Mouse (Mus musculus) testis, postnatal 10 days (tissue): Measurements from ENCODE around the gene Depdc7.

ENCODE experiments used
- DNase-seq: peaks from one replicate; pipeline ENCODE4 v3.0.0; 2021; ENCODE audit warnings: low spot score

The Depdc7 gene

DNA sequence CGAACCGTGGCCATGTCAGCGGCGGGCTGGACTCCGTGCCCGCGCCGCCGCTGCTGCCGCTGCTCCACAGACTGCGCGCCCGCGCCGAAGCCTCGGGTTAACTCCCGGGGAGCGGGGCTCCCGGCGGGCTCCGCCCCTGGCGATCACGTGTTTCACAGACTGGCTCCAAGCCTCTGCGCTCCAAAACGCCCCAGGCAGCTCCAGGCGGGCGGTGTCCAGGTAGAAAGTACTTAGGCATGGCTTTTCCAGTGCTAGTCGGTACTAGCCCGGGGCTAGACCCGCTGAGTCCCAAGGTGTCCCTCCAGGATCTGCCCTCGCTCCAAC lies at the start of gene Depdc7:
Gene Depdc7 (minus strand): TSS at position 138 of the 324 bp plus-strand sequence.
- DNase-seq = peak; percentile 96

DNA sequence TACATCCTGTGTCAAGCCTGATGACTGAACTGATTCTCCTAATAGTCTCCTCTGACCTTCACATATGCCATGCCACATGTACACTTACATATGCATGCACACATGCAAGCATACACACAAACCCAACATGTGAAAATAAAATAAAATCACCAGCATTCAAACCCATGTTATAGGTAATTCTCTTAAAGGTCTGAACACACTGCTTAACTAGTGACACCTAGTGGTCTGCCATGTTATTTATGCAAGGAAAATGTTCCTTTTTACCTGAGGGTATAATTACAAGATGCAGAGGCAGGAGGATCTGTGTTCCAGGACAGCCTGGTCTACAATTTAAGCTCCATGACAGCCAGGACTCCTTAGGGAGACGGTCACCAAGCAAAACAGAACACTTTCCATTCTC lies 32.1 kb upstream of the Depdc7 start:
- no peak for DNase-seq

DNA sequence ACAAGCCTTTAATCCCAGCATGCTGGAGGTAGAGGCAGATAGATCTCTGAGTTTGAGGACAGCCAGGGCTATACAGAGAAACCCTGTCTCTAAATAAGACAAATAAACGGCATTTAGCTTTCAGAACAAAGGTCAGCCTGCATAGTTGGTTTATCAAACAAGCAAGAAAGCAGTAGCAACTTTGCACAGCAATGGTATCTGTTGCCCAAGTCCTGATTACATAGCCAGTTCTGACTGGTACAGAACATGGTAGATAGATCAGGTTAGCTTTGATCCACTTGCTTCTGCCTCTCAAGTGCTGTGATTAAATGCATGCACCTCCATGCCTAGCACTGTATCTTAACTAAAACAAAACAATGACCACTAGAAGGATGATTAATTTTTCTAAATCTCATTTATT lies 26.0 kb upstream of the Depdc7 start:
- DNase-seq = no peak

DNA sequence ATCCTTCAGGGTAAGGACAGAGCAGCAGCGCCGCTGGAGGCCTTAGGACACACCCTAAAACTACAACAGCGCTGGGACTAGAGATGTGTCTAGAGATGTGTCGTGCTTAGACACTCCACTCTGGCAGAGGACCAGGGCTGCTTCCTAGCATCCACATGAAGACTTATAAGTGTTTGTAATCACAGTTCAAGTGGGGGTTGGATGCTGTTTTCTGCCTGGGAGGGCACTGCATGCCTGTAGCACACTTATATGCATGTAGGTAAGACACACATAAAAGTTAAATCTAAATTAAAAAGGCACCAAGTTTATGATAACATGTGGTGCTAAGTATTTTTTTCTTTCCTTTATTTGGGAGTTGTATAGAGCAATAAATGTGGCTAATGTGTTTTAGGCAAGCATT lies 21.3 kb upstream of the Depdc7 start:
- DNase-seq = no peak

DNA sequence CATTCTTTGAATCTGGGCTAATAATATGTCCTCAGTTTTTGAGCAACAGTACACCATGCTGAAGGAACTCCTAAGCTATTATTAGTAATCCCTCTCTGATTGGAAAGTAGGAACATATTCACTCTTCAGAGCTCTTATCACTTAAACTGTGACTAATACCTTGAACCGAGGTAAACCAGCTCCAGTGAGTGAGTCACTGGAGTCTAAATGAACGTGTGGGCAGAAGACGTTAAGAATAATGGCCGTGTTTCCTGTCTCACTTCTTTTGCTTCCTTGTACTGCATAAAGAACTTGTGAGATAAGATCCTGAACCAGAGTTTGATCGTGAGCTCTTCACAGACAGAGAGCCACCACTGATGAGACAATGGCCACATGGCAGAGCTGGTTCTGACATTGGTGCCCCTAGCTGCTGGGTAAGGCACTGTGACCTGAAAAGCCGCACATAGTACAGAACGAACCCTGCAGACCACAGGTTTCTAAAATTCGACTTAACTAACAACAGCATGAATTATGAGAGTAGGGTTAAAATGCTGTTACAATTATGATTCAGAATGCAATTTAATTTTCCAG lies 20.5 kb upstream of the Depdc7 start:
- DNase-seq = no peak

DNA sequence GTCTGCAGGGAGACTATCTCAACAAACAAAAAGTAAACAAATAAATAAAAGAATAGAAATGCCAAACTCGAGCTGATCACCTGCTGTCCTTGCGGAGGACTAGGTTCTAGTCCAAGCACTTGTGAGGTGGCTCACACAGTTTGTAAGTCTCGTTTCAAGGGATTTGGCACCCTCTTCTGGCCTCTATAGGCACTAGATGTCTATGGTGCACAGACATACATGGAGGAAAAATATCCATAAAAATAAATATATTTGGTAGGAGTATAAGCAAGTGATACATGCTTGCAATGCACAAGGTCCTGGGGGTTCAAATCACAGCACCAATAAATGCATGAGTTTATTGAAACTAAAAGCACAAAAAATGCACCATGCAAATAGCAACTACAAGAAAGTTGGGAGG lies 7.9 kb upstream of the Depdc7 start:
- no peak for DNase-seq

DNA sequence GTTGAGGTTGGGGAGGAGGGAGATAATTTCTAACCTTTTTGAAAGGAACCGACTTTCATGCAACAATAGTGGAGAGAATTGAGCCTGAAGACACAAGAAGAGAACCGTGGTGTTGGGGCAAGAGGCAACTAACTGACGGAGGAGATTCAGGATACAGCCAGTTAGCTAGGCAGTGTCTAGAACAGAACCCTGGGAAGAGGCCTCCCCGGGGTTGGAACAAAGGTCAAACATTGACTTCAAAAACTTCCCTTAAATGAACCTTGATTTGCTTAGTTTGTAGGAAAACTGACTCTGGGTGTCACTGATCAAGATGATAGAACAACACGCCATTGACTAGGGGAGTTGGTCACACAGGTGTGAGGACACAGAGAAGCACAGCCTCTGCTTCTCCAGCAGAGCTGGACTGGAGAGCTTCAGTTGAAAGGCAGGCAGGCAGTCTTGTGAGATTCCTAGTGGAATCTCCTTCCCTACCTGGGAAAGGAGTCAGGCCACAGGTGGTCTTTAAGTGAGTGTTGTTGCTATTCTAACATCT lies 6.0 kb upstream of the Depdc7 start:
- DNase-seq = no peak

DNA sequence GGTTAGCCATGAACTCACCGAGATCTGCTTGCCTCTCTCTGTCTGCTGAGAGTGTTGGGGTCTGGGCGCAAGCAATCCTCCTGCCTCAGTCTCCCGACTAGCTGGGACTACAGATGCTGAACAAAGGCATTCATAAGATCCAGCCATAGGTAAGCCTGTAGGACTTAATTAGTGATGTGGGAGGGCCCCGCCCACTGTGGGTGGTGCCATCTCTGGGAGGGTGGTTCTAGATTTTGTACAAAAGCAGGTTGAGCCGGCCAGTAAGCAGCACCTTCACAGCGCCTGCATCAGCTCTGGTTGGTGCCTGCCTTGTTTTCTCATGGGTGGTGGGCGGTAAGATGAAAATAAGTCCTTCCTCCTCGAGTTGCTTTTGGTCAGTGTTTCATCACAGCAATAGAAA lies 3.6 kb upstream of the Depdc7 start:
- DNase-seq = no peak

DNA sequence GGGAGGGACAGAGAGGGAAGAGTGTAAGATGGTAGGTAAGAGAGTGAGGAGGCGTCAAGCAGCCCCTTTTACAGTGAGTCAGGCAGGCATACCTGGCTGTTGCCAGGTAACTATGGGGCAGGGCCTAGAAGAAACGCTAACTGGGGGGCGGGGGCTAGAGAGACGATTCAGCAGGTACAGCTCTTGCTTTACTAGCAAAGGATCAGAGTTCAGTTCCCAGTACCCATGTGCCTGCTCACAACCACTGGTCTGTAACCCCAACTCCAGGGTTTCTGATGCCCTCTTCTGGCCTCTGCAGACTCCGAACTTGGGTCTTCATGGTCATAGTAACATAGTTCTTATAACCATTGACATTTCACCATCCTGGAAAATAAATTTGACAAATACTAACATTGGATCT lies 1.3 kb upstream of the Depdc7 start:
- no peak for DNase-seq

DNA sequence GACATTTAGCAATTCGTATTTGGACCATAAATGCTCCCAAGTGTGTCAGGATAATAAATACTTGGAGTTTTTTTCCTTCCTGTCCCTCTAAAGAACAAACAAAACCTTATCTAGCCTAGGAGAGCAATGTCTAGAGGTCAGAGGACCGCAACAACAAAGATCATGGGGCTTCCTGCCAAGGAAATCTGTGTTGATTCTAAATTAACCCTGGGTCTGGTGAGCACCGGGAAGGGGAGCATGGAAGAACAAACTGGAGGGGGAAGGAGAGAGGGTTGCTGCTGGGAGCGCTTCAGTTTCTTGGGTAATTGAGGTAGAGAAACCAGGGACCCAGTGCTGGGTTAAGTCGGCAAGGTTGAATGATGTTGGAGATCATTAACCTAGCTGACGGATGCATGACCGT lies 482 bp upstream of the Depdc7 start:
- DNase-seq = no peak

DNA sequence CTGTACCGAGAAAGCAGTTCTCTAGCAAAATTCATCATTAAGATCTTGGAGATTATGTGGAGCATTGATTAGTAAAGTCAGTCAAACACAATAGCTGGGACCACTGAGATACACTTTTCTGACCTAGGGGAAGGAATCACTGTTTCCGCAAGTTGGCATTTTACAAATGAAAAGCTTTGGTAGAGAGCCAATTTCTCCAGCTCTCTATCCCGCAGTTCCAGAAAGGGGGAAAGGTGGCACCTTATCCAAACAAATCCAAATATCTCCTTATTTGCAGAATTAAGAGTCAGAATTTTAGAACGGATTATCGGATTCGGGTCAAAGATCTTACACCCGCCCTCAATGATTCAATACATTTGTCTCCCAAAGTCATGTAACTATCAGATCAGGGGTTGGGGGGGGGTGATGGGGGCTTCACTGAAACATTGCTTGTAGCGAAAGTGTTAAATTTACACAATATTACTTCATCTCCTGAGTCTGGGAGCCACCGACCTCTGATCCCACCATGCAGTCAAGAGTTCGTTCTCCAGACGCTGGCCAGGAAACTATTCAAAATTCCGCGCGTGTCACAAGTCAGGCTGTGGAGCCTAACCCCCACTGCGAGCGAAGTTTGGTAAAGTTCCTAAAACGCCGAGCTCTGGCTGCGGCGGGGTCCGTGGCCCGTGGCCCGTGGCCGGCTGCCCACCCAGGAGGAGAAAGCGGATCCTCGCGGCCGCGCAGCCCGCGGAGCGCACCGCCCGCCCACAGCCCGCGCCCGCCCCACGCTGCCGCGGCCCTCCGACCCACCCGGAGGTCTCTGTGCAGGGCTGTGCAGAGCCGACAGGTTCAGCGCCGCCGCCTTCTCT lies 560 bp downstream of the Depdc7 start:
- DNase-seq = no peak

DNA sequence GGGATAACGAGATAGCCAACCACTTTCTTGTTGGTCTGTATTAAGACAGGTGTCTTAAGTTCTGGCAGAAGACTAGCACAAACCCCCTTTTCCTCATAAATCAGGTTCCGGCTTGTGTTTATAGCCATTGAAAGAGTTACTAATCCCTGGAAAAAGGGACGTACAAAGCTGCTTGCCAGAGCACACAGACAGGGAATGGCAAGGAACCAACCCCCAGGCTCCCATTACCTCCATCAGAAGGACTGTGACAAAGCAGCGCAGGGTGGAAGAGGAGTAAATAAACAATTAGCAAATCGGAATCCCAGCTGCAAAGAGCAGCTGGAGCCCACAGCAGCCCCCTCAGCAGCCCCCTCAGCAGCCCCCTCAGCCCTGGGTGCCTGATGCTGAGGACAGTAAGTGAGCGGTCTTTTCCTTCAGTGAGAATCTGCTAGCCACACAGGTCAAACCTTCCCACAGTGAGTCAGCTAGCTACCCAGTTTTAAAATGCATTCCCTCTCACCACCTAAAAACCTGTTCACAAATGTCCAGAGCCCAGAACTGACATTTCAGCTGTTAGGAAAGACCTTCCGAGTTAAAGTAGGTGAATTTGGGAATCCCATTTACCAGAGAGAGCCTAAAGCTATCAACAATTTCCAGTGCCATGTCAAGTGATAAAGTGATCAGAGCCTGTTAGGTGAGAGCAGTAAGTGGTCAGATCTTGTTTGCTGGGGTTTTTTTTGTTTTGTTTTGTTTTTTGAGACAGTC lies 1.5 kb downstream of the Depdc7 start:
- no peak for DNase-seq

DNA sequence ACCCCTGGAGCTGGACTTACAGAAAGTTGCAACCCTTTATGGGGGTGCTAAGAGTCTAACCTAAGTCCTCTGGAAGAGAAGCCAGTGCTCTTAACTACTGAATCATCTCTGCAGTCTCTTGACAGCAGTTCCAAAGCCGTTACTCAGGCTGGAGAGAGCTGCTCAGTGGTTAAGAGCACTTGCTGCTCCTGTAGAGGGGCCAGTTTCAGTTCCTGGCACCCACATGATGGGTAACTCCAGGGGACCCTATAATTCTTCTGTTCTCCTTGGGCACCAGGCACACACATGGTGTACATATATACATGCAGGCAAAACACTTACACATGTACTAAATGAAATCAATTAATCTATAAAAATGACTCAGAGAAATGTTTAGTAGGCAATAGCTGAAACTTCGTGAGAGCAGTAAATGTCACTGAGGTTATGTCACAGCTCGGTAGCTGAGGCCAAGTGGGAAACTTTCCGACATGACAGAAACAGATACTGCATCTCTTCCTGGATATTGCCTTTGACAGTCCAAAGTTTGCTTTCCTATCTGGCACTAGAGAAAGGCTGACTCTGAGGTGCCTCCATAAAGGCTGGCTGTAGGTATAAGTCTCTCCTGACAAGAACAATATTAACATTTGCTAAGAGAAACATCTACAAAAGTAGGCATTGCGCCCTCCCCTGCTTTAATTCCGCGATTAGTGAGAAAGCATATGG lies 2.3 kb downstream of the Depdc7 start:
- DNase-seq = no peak

DNA sequence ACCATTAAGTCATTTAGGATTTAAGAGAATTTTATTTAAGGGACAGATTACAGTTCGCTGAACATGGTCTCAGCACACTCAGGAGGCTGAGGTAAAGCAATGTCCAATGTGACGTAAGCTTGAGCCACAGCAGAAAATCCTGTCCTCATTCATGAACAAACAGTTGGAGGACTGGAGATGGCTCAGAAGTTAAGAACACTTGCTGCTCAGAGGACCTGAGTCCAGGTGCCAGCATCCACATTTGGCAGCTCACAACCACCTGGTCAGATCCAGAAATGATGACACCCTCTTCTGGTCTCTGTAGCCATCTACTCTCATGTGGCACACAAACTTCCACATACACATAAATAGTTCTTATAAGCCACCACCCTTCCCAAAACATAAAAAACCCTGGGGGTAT lies 3.0 kb downstream of the Depdc7 start:
- no peak for DNase-seq

DNA sequence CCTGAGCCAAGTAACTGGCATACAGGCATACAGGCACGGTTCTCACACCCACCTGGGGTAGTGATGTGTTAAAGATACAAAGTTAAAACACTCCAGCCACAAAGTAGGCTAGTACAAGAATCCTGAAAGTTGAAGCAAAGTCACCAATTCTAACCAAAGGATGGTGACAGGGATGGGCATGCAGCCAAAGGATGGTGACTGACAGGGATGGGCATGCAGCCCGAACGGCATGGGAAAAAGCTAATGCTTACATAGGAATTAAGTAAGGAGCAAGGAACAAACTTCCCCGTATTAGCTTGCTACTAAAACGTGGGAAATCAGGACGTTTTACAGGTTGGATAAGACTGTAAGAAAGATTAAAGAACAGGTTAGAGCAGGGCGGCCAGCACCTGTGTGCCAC lies 6.4 kb downstream of the Depdc7 start:
- DNase-seq = peak; percentile 59

DNA sequence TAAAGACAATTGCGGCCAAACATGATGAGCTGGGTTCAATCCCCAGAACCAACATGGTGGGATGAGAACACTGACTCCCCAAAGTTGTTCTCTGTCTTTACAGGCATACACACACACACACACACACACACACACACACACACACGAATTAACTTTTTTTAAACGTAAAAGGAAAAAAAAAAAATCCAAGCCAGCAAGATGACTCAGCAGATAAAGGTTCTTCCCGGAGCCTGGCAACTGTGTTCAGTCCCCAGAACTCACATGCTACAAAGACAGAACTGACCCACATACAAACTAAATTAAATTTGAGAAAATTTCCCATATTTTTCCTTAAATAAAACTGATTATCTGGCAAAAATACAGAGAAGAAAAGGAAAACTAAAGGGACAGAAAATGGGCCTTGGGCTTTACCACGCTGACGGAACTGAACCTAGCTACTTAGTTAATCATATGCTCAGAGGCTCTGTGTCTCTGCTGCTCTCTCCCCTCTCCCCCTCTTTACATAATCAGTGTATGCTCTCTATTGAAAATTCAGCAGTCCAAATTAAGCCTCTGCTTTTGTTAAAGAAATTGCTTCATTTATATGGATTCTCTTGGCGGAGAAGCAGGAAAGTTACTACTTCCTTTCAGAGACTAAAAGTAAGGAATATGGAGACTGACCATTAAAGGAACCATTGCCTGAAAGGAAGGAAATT lies 10.0 kb downstream of the Depdc7 start:
- peak; percentile 18 for DNase-seq

DNA sequence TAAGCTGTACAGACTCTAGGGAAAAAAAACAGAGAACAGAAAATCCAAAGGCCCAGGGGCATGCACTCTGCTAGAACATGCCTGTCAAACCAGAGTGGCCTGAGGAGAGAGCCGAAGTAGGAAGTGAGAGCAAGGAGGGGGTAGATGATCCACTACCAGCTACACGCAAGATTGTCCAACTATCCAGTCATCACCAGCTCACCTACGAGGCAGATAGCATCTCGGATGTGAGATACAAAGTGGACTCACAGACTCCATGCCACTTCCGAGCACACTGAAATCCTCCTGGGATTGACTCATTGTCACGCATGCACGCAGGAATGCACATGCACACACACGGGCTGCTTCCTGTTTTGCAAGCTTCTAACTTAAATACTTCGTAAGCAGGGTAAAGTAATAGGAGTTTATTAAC lies 10.6 kb downstream of the Depdc7 start:
- DNase-seq = peak; percentile 25

DNA sequence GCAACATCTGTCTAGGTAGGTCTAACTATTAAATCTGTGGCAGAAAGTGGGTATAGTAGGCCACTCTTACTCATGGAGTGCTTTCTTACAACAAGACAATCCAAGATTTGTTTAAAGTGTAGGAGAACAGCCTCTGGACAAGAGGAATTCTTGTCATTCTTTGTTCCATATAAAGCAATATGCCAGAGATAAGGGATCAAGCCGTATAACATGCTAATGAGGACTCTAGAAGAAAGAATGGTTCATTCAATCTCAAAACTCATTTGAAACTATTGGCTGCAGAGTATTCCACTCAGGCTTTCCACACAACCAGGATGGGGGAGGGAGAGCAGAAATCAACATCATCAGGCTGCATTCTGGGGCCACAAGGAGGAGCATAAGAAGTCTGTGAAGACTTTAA lies 15.3 kb downstream of the Depdc7 start:
- DNase-seq = no peak

DNA sequence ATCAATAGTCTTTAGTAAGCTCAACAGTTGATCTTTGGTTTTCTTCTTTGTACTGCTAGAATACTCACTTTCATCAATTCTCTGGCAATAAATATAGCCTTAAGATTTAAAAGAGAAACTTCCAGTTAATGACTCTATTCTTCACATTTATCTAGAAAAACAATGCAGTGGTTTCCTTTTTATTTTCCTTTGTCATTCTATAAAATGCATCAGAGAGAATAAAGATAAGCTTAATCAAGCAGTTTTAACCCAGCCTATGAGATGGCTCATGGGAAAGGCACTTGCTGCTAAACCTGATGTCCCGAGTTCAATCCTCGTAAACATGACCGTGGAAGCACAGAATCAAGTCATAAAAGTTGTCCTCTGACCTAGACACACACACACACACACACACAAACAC lies 20.7 kb downstream of the Depdc7 start:
- no peak for DNase-seq

DNA sequence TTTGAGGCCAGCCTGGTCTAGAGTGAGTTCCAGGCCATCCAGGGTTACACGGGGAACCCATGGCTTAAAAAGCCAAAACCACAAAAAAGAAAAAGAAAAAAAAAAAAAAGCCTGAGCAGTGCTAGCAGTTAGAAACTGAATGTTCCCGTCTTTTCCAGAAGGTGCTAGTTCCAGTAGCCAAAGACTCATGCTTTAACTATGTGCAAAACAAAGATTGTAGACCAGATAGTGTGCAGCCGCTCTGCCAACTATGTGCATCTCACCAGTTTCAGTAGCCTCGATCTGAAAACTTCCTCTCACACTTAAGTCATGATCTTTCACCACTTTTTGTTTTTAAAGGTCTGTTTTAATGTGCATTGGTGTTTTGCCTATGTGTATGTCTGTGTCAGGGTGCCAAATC lies 24.9 kb downstream of the Depdc7 start:
- DNase-seq = no peak

DNA sequence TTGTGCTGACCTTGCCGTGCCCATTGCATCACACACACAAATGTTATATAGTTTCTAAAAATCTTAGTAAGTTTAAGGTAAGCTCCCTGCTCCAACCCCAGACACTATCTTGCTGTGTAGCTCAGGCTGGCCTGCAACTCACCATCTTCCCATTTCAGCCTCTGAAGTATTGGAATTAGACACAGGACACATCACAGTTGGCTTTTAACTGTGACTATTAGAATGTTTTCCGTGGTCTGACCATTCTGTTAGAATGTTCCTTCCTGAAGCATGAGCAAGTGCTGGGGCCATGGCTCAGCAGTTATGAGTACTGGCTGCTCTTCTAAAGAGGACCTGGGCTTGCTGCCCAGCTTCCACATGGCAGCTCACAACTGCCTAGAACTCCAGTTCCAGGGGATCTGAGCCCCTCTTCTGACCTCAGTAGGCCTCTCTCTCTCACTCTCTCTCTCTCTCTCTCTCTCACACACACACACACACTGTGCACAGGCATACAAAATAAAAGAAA lies 25.4 kb downstream of the Depdc7 start:
- DNase-seq = no peak

DNA sequence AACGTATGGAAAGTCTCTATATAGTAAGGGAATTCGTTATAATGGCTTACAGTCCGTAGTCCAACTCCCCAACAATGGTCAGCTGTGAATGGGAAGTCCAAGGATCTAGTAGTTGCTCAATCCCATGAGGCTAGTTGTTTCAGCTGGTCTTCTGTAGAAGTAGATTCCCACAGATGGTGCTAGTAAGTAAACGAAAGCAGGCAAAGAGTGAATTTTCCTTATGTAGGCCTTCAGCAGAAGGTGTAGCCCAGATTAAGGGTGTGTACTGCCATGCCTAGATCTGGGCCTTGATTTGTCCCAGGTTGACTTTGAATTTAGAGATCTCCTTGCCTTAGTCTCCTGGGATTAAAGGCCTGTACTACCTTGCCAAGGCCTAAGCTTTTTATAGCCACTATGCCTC lies 26.4 kb downstream of the Depdc7 start, which contains the start of gene Pin1rt1:
Gene Pin1rt1 (minus strand): TSS at position 101 of the 400 bp plus-strand sequence.
- no peak for DNase-seq
